Mouse (Mus musculus): ENCODE data around the gene Tox4.
"Not testable (repeated sequence)": the region's sequence is repeated elsewhere in the genome, so short reads cannot be mapped to it uniquely, and the experiment has no call there.

The Tox4 gene

GRCm38 (mm10) chr14:52278932-52279746 is at the start of gene Tox4, which contains the start of gene Rab2b:
Gene Tox4, plus strand, starts transcription at chr14:52279146.
Gene Rab2b, minus strand, starts transcription at chr14:52279545.
- peak; percentile 98 for DNase-seq (ENCODE audit: low spot score)

DNA sequence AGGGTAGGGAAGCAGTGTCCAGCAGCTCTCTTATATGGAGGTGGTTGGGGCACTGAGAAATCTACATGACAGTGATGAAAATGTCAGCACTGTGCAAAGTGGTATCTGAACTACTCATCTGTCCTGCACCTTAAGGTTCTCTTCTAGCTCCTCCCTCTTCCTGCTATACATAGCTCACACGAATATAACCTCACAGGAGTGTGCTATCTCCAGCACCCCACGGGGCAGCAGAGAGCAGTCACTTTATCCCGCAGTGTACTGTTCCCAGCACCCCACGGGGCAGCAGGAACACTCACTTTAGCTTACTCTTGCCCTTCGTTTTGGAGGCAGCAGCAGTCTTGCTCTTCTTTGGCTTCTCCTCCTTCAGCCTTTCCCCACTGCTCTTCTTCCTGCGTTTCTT is 46.7 kb upstream of the Tox4 start:
- DNase-seq (ENCODE audit: low spot score): no peak

- no peak for DNase-seq (ENCODE audit: low spot score)
Observed at GRCm38 (mm10) chr14:52235165-52235564, 43.8 kb upstream of the Tox4 start.

DNA sequence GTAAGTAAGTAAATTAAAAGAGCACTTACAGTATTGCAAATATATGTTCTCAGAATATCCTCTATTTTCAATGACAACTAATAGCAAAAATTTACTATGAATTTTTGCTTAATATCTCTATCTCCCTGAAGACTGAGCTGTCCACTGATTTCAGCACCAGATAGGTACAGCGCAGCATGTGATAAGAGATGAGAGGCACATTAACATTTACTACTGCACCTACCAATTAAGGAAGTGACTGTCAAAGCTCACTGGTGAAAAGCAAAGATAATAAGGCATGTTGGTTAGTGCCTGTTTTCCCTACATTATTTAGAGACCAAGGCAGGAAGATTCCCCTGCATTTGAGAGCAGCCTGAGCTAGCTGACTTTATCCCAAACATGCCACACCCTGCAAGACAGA is 42.7 kb upstream of the Tox4 start:
- DNase-seq (ENCODE audit: low spot score): no peak

GRCm38 (mm10) chr14:52244041-52244689 is 34.8 kb upstream of the Tox4 start:
- peak; percentile 99 for DNase-seq (ENCODE audit: low spot score)

- DNase-seq (ENCODE audit: low spot score): no peak
Observed at GRCm38 (mm10) chr14:52244690-52245042, 34.3 kb upstream of the Tox4 start.

DNA sequence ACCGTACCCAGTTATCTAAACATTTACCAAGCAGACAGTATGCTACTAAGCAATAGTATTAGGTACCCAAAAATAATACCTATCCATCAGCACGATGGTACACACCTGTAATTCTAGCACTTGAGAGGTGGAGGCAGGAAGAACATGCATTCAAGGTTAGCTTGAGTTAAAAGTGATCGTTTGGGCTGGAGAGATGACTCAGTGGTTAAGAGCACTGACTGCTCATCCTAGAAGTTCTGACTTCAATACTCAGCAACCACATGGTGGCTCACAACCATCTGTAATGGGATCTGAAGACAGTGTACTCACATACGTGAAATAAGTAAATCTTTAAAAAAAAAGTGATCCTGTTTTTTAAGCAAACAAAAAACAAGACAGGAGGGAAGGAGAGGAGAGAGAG is 32.8 kb upstream of the Tox4 start:
- no peak for DNase-seq (ENCODE audit: low spot score)

DNA sequence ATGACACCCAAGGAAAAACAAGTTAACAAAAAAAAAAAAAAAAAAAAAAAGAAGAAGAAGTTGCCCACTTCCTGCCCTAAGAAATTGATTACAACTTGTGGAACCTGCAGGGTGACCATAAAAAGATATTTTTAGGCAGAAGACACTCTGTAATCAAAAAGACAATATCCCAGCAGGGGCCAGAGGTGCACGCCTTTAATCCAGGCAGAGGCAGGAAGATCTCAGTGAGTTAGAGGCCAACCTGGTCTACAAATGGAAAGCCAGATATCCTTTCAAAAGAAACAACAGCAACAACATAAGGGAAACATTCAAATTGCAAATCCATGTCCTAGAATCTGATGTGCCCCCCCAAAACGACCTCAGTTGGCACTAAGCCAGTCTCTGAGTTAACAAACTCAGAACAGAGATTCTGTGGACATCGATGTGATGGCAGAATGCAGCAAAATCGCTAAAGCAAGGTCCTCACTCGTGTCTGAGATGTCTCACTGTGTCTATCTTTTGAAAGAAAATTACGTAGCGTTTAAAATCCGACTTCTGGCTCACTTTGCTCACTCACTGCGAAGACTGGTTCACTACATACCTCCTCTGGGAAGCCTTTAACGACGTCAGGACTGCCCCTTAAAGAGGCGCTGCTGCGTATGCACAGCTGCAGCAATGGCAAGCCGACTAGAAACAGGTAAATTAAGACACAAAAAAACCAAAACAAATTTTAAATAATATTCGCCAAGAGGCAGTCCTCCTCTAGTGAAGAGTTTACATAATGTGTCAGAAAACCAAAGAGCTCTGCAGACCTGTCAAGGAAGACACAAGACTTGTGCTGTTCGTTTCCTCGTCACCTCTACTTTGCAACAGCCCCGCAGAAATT is 22.4 kb upstream of the Tox4 start:
- DNase-seq (ENCODE audit: low spot score): no peak

DNA sequence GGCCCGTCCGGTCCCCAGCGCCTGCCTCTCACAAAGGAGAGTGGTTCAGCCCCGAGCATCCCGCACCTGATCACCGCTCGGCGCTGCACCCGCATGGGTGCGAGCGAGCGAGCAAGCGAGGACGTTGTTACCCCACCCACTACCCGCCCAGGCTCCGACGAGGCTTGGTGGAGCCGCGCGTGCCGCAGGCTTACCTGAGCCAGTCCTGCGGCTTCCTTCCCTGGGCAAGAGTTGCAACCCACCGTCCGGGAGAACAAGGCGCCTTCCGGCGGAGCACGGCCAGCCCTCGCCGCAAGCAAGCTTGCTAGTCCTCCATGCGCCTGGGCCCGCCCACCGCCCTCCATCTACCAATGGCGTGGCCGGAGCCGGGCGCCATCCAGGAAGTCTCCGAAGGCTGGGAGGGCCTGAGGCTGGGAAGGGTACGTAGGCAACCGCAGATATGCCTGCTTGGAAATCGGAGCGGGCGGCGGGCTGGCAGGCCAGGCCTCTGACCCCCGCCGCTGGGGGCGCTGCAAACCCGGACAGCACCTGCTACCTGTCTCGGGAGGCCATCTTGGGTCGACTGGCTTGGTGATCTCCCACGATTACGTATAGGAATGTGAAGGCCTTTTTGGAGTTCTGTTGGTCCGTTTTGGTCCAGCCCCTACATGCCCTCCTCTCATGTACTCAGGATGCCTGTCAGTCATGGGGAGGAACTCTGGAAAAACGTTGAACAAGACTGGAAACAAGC is 21.3 kb upstream of the Tox4 start, which contains the start of gene Chd8:
Gene Chd8, minus strand, starts transcription at position 297 of the 730 bp plus-strand sequence.
- DNase-seq (ENCODE audit: low spot score): peak; percentile 96

DNA sequence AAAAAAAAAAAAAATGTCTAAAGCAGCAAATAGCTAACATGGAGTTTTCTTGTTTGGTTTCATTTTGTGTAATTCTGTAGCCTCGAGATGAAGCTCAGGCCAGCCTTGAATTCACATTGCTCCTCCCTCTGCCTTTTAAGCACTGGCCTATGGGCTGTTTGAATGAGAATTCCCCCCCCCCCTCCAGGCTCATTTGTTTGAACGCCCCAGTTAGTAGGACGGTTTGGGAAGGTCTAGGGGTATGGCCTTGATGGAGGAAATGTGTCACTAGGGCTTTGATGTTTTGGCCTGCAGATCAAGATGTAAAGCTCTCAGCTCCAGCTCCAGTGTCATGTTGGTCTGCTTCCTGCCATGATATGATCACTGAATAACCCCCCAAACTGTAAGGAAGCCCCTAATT is 6.2 kb upstream of the Tox4 start:
- no peak for DNase-seq (ENCODE audit: low spot score)

DNA sequence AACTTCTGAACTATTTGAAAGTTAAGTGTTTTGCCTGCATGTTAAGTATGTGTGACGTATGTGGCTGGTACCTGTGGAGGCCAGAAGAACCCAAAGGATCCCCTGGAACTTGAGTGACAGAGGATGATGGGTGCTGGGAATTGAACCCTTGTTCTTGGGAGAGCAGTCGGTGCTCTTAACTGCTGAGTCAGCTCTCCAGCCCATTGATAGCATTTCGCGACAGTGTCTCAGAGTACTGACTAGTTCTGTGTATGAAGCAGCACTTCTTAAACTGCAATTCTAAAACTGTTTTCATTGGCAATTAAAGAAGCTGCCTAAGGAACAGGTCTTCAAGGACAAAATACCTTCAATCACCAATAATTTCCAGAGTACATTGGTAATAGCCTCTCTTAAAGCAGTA is 1.7 kb upstream of the Tox4 start:
- DNase-seq (ENCODE audit: low spot score): no peak

DNA sequence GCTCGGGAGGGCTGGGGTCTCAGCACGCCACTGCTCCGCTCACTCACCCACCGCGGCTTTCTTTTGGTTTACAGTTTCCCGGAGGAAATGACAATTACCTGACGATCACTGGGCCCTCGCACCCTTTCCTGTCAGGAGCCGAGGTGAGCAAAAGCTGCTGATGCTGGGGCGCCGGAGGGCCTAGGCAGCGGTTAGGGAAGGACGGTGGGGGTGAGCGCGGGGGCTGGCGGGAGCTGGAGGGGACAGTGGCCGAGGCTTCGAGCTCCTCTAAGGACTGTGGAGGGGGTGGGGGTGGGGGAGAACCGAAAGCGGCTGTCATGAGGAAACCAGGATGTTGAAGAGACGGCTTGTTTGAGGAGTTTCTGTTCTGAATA is 788 bp downstream of the Tox4 start:
- DNase-seq (ENCODE audit: low spot score): no peak

DNA sequence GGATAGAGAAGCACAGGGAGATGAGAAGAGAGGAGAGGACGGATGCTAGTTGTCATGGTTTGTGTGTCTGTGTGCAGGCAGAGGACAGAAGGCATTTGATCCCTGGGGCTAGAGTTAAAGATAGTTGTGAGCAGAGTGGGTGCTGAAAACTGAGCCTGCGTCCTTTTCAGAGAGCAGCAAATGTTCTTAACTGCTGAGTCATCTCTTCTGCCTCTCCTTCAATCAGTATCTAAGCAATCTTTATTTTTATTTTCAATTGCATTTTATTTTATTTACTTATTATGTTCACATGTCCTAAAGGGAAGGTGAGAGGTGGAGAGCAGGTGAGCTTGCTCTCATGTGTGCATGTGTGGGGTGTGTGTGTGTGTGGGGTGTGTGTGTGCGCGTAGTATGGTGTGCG is 4.7 kb downstream of the Tox4 start:
- no peak for DNase-seq (ENCODE audit: low spot score)

DNA sequence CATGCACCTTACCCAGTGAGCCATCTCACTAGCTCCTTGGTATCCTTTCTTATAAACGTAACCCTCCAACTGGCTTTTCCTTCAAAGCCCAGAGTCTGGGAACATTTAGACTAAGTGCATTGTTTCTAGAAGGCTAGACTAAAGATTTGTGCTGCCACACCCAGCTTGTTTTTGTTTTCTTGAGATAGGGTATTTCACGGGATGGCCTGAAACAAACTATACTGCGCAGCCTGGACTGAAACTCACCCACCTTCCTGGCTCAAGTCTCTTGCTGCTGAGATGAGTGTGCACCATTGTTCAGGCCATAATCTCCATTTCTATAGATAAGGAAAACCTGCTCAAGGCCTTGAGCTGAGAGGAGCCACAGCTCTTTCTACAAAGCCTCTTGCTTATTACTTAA is 5.2 kb downstream of the Tox4 start:
- no peak for DNase-seq (ENCODE audit: low spot score)

DNA sequence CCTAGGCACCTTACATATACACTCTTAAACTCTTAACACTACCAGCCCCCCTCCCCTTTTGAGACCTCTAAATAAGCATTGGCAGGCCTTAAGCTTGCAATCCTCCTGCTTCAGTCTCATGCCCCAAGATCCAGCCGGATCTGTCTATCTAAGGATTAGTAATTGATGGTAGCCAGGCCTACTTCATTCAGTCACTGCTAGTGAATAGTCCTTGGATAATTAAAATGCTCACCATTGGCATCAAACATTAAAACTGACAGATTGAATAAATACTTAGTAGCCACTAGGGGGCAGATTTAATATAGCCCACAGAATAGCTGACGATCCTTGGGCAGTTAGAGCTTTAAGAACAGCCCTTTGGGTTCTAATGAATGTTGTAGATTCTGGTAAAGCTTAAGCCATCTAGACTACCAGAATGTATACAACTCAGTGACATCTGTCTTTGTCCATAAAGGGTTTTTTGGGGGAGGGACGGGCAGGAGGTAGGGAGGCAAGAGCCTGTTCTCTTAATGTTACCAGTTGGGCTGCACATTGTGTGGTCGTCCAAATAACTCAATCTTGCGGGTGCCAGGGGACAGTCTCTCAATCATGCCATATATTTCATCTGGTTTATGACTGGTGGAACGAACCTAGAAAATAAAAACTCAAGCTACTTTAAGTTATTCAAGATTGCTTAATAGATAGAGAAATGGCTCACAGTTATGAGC is 16.8 kb downstream of the Tox4 start:
- no peak for DNase-seq (ENCODE audit: low spot score)

GRCm38 (mm10) chr14:52303517-52303916 is 24.6 kb downstream of the Tox4 start:
- not testable (repeated sequence) for DNase-seq (ENCODE audit: low spot score)

- peak; percentile 89 for DNase-seq (ENCODE audit: low spot score)
Observed at GRCm38 (mm10) chr14:52304644-52305271, 25.8 kb downstream of the Tox4 start, which contains the start of gene Mettl3. Gene Mettl3, minus strand, starts transcription at chr14:52305128.

GRCm38 (mm10) chr14:52306100-52306499 is 27.2 kb downstream of the Tox4 start:
- DNase-seq (ENCODE audit: low spot score): no peak

GRCm38 (mm10) chr14:52310343-52310742 is 31.4 kb downstream of the Tox4 start:
- not testable (repeated sequence) for DNase-seq (ENCODE audit: low spot score)

DNA sequence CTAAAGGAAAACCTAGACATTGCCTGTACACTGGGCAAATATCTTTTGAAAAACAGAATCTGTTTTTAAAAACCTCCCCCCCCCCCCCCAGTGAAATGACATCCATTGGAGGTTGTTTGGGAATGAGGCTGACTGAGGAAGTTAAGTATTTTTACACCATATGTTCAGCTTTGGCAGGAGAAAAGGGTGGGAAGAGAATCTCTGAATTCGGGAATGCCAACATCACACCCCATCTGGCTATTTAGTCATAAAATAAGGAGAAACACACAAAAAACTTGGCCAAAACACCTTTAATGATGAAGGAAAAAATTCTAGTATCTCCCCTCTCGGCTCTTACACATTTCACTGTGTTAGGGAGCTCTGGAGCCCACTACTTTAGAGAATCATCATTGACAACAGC is 32.0 kb downstream of the Tox4 start:
- DNase-seq (ENCODE audit: low spot score): no peak

Measured in layer of hippocampus, adult 9-10 months (tissue).